Mouse (Mus musculus): Measurements from ENCODE around the gene Olfr821. TPM values are rescaled to one million over a fixed set of nuclear protein-coding genes. Genes with fewer than 3 reads are reported as not detected.
"Not testable (repeated sequence)": the region's sequence is repeated elsewhere in the genome, so short reads cannot be mapped to it uniquely, and the experiment has no call there.

Olfr821 gene
- total RNA-seq (2021): not detected
- long read RNA-seq, experiment 1: 0 reads
- long read RNA-seq, experiment 2: 0 reads

DNA sequence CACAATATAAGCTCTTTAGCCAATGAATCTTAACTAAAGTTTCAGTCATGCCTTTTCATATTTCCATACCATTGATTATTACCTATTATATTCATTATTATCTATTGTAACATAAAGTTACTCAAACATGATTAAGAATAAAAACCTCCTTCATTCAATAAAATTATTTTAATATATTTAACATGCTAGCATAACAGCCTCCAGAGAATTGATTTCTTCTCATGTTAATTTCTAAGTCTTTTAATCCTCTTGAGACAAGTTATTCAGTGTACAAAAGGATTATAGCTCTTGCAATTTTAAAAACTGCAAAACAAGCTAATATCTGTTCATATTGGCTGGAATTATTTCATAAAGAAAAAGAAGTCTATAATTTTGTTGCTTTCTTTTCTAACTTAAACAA lies at the start of gene Olfr821:
Gene Olfr821 (plus strand): TSS at position 301 of the 400 bp plus-strand sequence.
- no peak for DNase-seq

DNA sequence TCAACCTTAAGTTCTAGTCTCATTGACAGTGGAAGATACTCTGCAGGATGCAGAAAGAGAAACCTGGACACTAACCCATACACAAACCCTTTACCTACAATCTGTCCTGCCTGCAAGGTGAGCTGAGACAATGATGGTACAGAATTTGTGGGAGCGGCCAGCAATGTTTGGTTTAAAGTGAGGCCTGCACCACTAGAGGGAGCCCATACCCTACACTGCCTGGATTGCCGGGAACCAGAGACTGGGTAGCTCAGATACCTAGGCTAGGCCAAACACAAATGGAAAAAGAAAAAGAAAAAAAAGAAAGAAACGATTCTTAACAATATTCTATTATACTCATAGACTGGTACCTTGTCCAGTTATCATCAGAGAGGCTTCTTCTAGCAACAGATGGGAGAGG lies 48.3 kb upstream of the Olfr821 start:
- DNase-seq: not testable (repeated sequence)

DNA sequence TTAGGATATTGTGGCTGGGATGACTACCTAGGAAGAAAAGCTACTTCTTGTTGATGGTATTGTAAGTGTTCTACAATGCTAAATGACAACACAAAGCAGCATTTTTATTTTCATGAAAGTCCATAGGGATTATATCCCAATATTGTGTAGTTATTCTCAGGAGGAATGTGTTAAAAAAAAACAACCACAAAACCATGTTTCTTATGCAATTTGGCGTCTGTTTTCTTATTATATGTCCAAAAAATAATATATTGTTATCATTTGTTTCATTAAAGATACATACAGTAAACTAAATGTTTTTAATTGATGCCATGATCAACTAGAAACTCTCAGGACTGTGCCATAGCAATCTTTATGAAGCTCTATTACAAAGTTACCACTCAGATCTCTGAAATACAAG lies 45.2 kb upstream of the Olfr821 start, which contains the start of gene Gm10310:
Gene Gm10310 (minus strand): TSS at position 101 of the 400 bp plus-strand sequence.
- not testable (repeated sequence) for DNase-seq

DNA sequence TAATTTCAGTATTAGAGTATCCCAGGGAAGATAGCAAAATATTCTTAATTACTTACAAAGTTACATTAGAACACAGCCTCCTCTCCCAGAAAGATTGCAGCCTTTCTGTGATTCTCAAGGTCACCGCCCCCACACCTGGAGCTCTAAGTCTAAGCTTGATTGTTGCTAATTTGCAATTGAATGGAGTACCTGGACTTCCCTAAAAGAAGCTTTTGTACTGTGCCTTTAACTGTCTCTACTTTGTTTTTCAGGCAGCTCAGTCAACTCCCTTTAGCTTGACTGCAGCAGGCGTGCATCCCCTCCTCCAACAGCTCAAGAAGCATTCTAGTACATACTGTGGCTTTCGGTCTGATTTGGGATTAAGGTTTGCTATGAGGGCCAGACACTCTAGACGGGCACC lies 26.0 kb upstream of the Olfr821 start:
- DNase-seq: not testable (repeated sequence)

- not testable (repeated sequence) for DNase-seq
These were observed 24.8 kb upstream of the Olfr821 start for GRCm38 (mm10) chr10:130005366-130005765.

- DNase-seq: no peak
These were observed 17.8 kb upstream of the Olfr821 start, which contains the start of gene Olfr820 for GRCm38 (mm10) chr10:130012321-130012720. Olfr820 (plus strand) TSS chr10:130012621.

- no peak for DNase-seq
These were observed 6.9 kb downstream of the Olfr821 start for GRCm38 (mm10) chr10:130037096-130037495.

DNA sequence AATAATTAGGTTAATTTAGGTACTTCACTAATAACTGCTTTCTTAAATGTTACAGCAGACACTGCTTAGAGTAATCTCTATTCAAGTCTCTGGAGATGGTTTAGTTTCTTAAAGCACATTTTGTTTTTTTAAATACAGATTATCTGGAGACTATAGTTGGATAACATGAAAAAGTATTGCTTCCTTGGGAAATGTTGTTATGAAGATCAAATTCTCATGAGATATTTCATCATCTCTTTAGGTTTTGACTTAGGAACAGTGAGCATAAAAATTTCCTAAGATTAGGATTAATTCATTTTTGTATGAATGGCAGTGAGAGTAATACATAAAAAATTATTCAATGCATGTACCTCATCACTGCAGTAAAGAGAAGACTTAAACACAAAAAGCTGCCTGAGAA lies 40.8 kb downstream of the Olfr821 start, which contains the start of gene Olfr822:
Gene Olfr822 (plus strand): TSS at position 301 of the 400 bp plus-strand sequence.
- no peak for DNase-seq

Other genes with a start within 250 kb of the Olfr821 start
- gene Olfr810, start 235.4 kb upstream of the Olfr821 start, total RNA-seq (2021): not detected
- gene Olfr811, start 226.0 kb upstream of the Olfr821 start, total RNA-seq (2021): not detected
- gene Olfr812, start 184.3 kb upstream of the Olfr821 start, total RNA-seq (2021): not detected
- gene Olfr813, start 175.0 kb upstream of the Olfr821 start, total RNA-seq (2021): not detected
- gene Olfr814, start 150.5 kb upstream of the Olfr821 start, total RNA-seq (2021): not detected
- not detected for gene Olfr815, start 124.5 kb upstream of the Olfr821 start, total RNA-seq (2021)
- not detected for gene Olfr816, start 114.8 kb upstream of the Olfr821 start, total RNA-seq (2021)
- not detected for gene Olfr818, start 81.2 kb upstream of the Olfr821 start, total RNA-seq (2021)
- not detected for gene Olfr819, start 63.1 kb upstream of the Olfr821 start, total RNA-seq (2021)
- gene Olfr247, start 54.2 kb upstream of the Olfr821 start, total RNA-seq (2021): not detected
- not detected for gene Gm10310, start 45.3 kb upstream of the Olfr821 start, total RNA-seq (2021)
- not detected for gene Olfr820, start 17.7 kb upstream of the Olfr821 start, total RNA-seq (2021)
- not detected for gene Olfr822, start 40.9 kb downstream of the Olfr821 start, total RNA-seq (2021)
- not detected for gene Olfr823, start 85.0 kb downstream of the Olfr821 start, total RNA-seq (2021)
- gene Olfr824, start 99.7 kb downstream of the Olfr821 start, total RNA-seq (2021): not detected
- gene Olfr825, start 136.4 kb downstream of the Olfr821 start, total RNA-seq (2021): not detected
- gene Olfr826, start 153.8 kb downstream of the Olfr821 start, total RNA-seq (2021): not detected
- gene Olfr827, start 184.1 kb downstream of the Olfr821 start, total RNA-seq (2021): not detected
- gene Neurod4, start 249.9 kb downstream of the Olfr821 start, total RNA-seq (2021): not detected